Mouse (Mus musculus): ENCODE measurements at regions not wholly inside any gene's neighbourhood (a gene's known extent, or its start where the extent isn't known, plus 50 kb on each side); places are given as distances from the start of the nearest gene placed in this dataset.

DNA sequence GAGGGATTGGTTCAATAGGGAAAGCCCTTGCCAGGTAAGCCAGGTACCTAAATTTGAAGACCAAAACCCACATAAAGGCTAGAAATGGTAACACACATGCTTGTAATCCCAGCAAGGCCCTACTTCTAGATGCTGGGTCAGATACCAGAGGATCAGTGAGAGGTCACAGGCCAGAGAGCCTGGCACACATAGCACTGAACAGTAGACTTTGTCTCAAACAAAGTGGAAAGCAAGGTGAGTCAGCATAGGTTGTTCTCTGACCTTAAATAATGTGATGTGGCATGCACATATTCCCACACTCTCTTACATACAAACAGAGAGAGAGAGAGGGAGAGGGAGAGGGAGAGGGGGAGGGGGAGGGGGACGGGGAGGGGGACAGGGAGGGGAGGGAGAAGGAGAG is 100.3 kb upstream of the Cadm1 start:
- no CpG with 5 or more reads among the region's 1 CpGs for WGBS
- Histone ChIP-seq H3K9me3 (ENCODE audit: control insufficient read depth, low read length) (no peaks in the 10 kb centered on the region), H3K4me3 (replicated peaks; ENCODE audit: low read length) (no peak overlapping the region), H3K27ac (replicated peaks; ENCODE audit: low read depth, low read length) (no peak overlapping the region), H3K27me3 (ENCODE audit: control insufficient read depth, insufficient read depth, low read length) (no peaks in the 10 kb centered on the region), H3K4me2 (replicated peaks; ENCODE audit: low read depth, low read length, severe bottlenecking) (no peak overlapping the region), H3K4me1 (ENCODE audit: control insufficient read depth, insufficient read depth, low read length) (no peaks in the 10 kb centered on the region), H3K36me3 (ENCODE audit: control insufficient read depth, insufficient read depth, low read length) (no peaks in the 10 kb centered on the region), H3K9ac (ENCODE audit: low read depth, low read length, severe bottlenecking) (no peak overlapping the region)
- DNase-seq (ENCODE audit: low spot score) = no peak
- no peak for TF ChIP-seq POLR2A (IDR thresholded peaks at IDR 0.05; ENCODE audit: borderline replicate concordance, extremely low read depth, insufficient read depth, insufficient read length)
- no peak for ATAC-seq (ENCODE audit: low FRiP score, low read depth)

DNA sequence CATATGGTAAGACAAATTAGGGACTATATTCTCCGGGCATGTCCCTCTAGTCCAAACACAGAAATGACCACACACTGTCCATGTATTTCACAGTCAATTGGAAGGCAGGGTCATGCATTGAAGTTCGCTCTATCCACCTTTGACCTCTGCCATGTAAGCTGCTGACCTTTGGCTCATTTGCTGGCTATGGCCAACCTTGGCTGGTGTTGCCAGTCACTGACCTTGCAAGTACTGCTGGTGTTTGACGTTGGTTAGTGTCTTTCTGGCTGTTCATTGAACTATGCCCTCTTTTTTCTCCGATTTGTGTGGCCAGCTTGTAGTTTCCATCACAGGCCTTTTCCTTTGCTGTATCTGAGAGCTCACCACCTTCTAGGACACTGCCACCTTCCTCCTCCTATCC is 97.3 kb upstream of the Cadm1 start:
- TF ChIP-seq POLR2A (IDR thresholded peaks at IDR 0.05; ENCODE audit: borderline replicate concordance, extremely low read depth, insufficient read depth, insufficient read length) = no peak
- H3K4me3 ChIP-seq (replicated peaks; ENCODE audit: low read length) = no peak overlapping the region
- H3K36me3 ChIP-seq (ENCODE audit: control insufficient read depth, insufficient read depth, low read length) = no peaks in the 10 kb centered on the region
- no peaks in the 10 kb centered on the region for H3K4me1 ChIP-seq (ENCODE audit: control insufficient read depth, insufficient read depth, low read length)
- H3K9me3 ChIP-seq (ENCODE audit: control insufficient read depth, low read length) = no peaks in the 10 kb centered on the region
- 84% methylated on average over 4 of the region's 4 CpGs for WGBS
- H3K4me2 ChIP-seq (replicated peaks; ENCODE audit: low read depth, low read length, severe bottlenecking) = no peak overlapping the region
- DNase-seq (ENCODE audit: low spot score) (no peak), ATAC-seq (ENCODE audit: low FRiP score, low read depth) (no peak)
- H3K27ac ChIP-seq (replicated peaks; ENCODE audit: low read depth, low read length) = no peak overlapping the region
- H3K27me3 ChIP-seq (ENCODE audit: control insufficient read depth, insufficient read depth, low read length) = no peaks in the 10 kb centered on the region
- H3K9ac ChIP-seq (ENCODE audit: low read depth, low read length, severe bottlenecking) = no peak overlapping the region

DNA sequence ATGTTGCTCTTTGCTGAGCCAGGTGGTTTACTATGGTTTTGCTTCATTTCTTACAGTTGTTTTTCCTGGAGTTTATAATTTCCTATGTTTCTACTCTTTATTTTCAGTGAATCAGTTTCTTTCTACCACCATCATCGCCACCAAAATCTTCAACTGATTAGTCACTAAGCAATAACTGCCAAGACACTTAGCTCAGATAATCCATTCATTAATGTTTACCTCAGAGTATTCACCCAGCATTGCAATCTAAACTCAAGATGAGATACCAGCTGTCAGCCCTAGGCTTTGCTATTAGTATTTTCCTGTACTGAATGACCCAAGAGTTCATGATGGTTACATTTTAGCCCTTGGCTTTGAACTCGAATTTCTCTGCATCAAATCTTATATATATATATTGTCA is 96.8 kb upstream of the Cadm1 start:
- no peaks in the 10 kb centered on the region for H3K9me3 ChIP-seq (ENCODE audit: control insufficient read depth, low read length)
- ATAC-seq (ENCODE audit: low FRiP score, low read depth) = no peak
- H3K27ac ChIP-seq (replicated peaks; ENCODE audit: low read depth, low read length) = no peak overlapping the region
- H3K4me2 ChIP-seq (replicated peaks; ENCODE audit: low read depth, low read length, severe bottlenecking) = no peak overlapping the region
- DNase-seq (ENCODE audit: low spot score) = no peak
- H3K27me3 ChIP-seq (ENCODE audit: control insufficient read depth, insufficient read depth, low read length) = no peaks in the 10 kb centered on the region
- no peaks in the 10 kb centered on the region for H3K36me3 ChIP-seq (ENCODE audit: control insufficient read depth, insufficient read depth, low read length)
- H3K9ac ChIP-seq (ENCODE audit: low read depth, low read length, severe bottlenecking) = no peak overlapping the region
- no peaks in the 10 kb centered on the region for H3K4me1 ChIP-seq (ENCODE audit: control insufficient read depth, insufficient read depth, low read length)
- H3K4me3 ChIP-seq (replicated peaks; ENCODE audit: low read length) = no peak overlapping the region
- no peak for TF ChIP-seq POLR2A (IDR thresholded peaks at IDR 0.05; ENCODE audit: borderline replicate concordance, extremely low read depth, insufficient read depth, insufficient read length)
- WGBS = 74% methylated on average over 2 of the region's 2 CpGs

DNA sequence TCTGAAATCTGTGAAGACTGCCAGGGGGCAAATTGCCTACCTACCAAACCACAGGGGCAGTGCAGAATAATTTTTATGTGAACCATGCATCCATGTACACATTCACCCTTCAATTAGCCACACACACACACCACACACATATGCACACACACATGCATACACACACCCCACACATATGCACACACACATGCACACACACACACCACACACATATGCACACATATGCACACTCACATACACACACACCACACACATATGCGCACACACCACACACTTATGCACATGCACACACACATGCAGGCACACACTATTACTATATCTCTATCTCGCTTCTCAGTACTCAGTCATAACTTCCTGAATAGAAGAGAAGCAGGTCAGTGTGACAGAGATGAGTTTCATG is 95.9 kb upstream of the Cadm1 start:
- H3K4me2 ChIP-seq (replicated peaks; ENCODE audit: low read depth, low read length, severe bottlenecking) = no peak overlapping the region

DNA sequence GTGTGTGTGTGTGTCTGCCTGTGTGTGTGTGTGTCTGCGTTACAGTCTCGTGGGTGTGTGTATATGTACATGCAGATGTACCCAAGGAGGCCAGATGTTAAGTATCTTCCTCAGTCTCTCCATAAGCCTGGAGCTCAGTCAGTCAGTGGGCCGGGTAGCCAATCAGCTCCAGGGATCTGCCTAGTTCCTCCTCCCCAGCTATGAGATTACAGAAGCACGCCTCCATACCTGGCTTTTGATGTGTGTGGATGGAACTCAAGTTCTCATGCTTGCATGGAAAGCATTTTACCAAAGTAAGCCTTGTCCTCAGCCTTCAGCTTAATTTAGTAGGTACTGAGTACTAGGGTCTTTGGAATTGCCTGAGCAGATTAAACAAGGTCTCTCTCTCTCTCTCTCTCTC is 91.0 kb upstream of the Cadm1 start:
- H3K4me1 ChIP-seq (ENCODE audit: control insufficient read depth, insufficient read depth, low read length) = no peaks in the 10 kb centered on the region
- H3K36me3 ChIP-seq (ENCODE audit: control insufficient read depth, insufficient read depth, low read length) = no peaks in the 10 kb centered on the region
- no peaks in the 10 kb centered on the region for H3K9me3 ChIP-seq (ENCODE audit: control insufficient read depth, low read length)
- no peak for TF ChIP-seq POLR2A (IDR thresholded peaks at IDR 0.05; ENCODE audit: borderline replicate concordance, extremely low read depth, insufficient read depth, insufficient read length)
- WGBS = 76% methylated on average over 4 of the region's 4 CpGs
- H3K4me2 ChIP-seq (replicated peaks; ENCODE audit: low read depth, low read length, severe bottlenecking) = no peak overlapping the region
- no peaks in the 10 kb centered on the region for H3K27me3 ChIP-seq (ENCODE audit: control insufficient read depth, insufficient read depth, low read length)
- ATAC-seq (ENCODE audit: low FRiP score, low read depth) (no peak), DNase-seq (ENCODE audit: low spot score) (no peak)
- no peak overlapping the region for H3K27ac ChIP-seq (replicated peaks; ENCODE audit: low read depth, low read length)
- H3K4me3 ChIP-seq (replicated peaks; ENCODE audit: low read length) = no peak overlapping the region
- no peak overlapping the region for H3K9ac ChIP-seq (ENCODE audit: low read depth, low read length, severe bottlenecking)

More for the DNA sequence above, 95.9 kb upstream of the Cadm1 start:
- no peak for ATAC-seq (ENCODE audit: low FRiP score, low read depth)
- no peak for DNase-seq (ENCODE audit: low spot score)
- H3K27ac ChIP-seq (replicated peaks; ENCODE audit: low read depth, low read length) = no peak overlapping the region
- TF ChIP-seq POLR2A (IDR thresholded peaks at IDR 0.05; ENCODE audit: borderline replicate concordance, extremely low read depth, insufficient read depth, insufficient read length) = no peak
- H3K9ac ChIP-seq (ENCODE audit: low read depth, low read length, severe bottlenecking) = no peak overlapping the region
- H3K36me3 ChIP-seq (ENCODE audit: control insufficient read depth, insufficient read depth, low read length) = no peaks in the 10 kb centered on the region
- H3K4me1 ChIP-seq (ENCODE audit: control insufficient read depth, insufficient read depth, low read length) = no peaks in the 10 kb centered on the region
- H3K9me3 ChIP-seq (ENCODE audit: control insufficient read depth, low read length) = no peaks in the 10 kb centered on the region
- WGBS = 87% methylated on average over 2 of the region's 2 CpGs
- H3K27me3 ChIP-seq (ENCODE audit: control insufficient read depth, insufficient read depth, low read length) = no peaks in the 10 kb centered on the region
- no peak overlapping the region for H3K4me3 ChIP-seq (replicated peaks; ENCODE audit: low read length)

DNA sequence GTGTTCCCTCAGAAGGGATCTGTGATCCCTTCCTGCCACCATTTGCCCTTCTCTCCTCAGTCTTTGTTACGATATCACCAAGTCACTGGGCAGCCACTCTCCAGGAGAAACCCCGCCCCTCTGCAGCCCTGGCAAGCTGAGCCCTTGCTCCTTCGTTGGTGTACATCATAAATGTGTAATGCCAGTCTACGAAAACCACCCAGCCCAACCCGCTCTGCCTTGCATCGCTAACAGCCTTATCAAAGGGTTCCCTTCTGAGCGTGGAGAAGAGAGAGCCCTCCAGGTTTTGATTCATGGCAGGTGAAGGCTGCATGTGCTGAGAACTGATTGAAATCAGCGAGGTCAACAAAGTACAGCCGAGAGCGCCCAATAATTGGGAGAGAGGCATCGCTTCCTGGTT is 90.5 kb upstream of the Cadm1 start:
- Histone ChIP-seq H3K36me3 (ENCODE audit: control insufficient read depth, insufficient read depth, low read length) (no peaks in the 10 kb centered on the region), H3K27me3 (ENCODE audit: control insufficient read depth, insufficient read depth, low read length) (no peaks in the 10 kb centered on the region), H3K27ac (replicated peaks; ENCODE audit: low read depth, low read length) (no peak overlapping the region), H3K4me3 (replicated peaks; ENCODE audit: low read length) (no peak overlapping the region), H3K4me1 (ENCODE audit: control insufficient read depth, insufficient read depth, low read length) (no peaks in the 10 kb centered on the region), H3K9ac (ENCODE audit: low read depth, low read length, severe bottlenecking) (0 out of 2 replicates have a peak overlapping the region, but pooled peaks have one; percentile 16), H3K9me3 (ENCODE audit: control insufficient read depth, low read length) (no peaks in the 10 kb centered on the region), H3K4me2 (replicated peaks; ENCODE audit: low read depth, low read length, severe bottlenecking) (peak overlapping the region; percentile 39)
- WGBS = 26% methylated on average over 11 of the region's 11 CpGs
- DNase-seq (ENCODE audit: low spot score) (no peak), ATAC-seq (ENCODE audit: low FRiP score, low read depth) (no peak)
- no peak for TF ChIP-seq POLR2A (IDR thresholded peaks at IDR 0.05; ENCODE audit: borderline replicate concordance, extremely low read depth, insufficient read depth, insufficient read length)
